Mouse (Mus musculus) lung, embryonic 14.5 days (tissue): ENCODE measurements at regions not wholly inside any gene's neighbourhood (a gene's known extent, or its start where the extent isn't known, plus 50 kb on each side); places are given as distances from the start of the nearest gene placed in this dataset.
A peak's percentile ranks its signal among the peaks of the same experiment; 100 is the strongest.

Source experiments
- ATAC-seq: fragments of 200-750 bp; cut with Nextera tagmentation; 2 replicates; pipeline ENCODE4 v1.8.0; 2017; ENCODE audit warnings: mild to moderate bottlenecking, moderate TSS enrichment, moderate library complexity; ENCODE audit not compliant: insufficient read depth
- DNase-seq: peaks from one replicate; pipeline ENCODE4 v3.0.0-alpha.2; 2015
- H3K27ac ChIP-seq: fragments of 300-500 bp; sonication (generic); 2 replicates; pipeline ENCODE4 v1.5.1; 2014; ENCODE audit warnings: low read depth, mild to moderate bottlenecking, moderate library complexity
- H3K27me3 ChIP-seq: fragments of 300-500 bp; sonication (generic); 2 replicates; pipeline ENCODE4 v1.6.1; 2014; ENCODE audit warnings: low read length, control low read depth; ENCODE audit not compliant: insufficient read depth
- H3K36me3 ChIP-seq: fragments of 300-500 bp; sonication (generic); 2 replicates; pipeline ENCODE4 v1.6.1; 2014; ENCODE audit warnings: control low read depth; ENCODE audit not compliant: insufficient read depth
- H3K4me1 ChIP-seq: fragments of 300-500 bp; sonication (generic); 2 replicates; pipeline ENCODE4 v1.6.1; 2014; ENCODE audit warnings: antibody characterized with exemption, control low read depth; ENCODE audit not compliant: insufficient read depth
- H3K4me2 ChIP-seq: fragments of 300-500 bp; sonication (generic); 2 replicates; pipeline ENCODE4 v1.6.1; 2014; ENCODE audit warnings: mild to moderate bottlenecking
- H3K4me3 ChIP-seq: fragments of 300-500 bp; sonication (generic); 2 replicates; pipeline ENCODE4 v1.5.1; 2014; ENCODE audit warnings: low read depth, low read length
- H3K9ac ChIP-seq: fragments of 300-500 bp; sonication (generic); 2 replicates; pipeline ENCODE4 v1.6.1; 2014
- H3K9me3 ChIP-seq: fragments of 300-500 bp; sonication (generic); 2 replicates; pipeline ENCODE4 v1.6.1; 2016; ENCODE audit warnings: low read depth, low read length, control low read depth
- CTCF ChIP-seq: IDR thresholded peaks from 2 replicates; pipeline ENCODE4 v1.5.1; 2016; ENCODE audit warnings: antibody characterized with exemption, low read depth
- WGBS: fragments of 180-500 bp; shearing (Covaris S2); extraction: QIAGEN DNeasy Blood & Tissue Kit; methylation state at CpG from one replicate; pipeline ENCODE4 v1.1.7; 2014; 5-methylcytosine and 5-hydroxymethylcytosine counted together

DNA sequence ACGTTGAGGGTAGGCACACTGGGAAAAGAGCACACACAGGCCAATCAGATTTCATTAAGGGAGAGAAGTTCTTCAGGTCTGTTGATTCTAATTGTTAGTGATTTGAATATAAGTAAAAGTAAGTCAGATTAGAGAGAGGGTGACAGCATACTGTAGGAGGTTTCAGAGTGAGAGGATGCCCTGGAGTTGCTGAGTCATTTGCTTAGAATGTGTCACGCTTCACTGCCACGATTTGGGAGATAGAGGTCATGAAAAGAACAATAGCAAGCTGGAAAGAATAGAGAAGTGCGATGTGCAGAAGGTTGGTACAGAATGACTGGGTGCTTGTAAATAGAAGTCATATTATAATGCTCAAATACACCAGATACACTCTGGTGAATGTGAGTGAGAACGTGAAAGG, 829.1 kb downstream of the Efnb2 start:
- DNase-seq (no peak), ATAC-seq (no peak)
- Histone ChIP-seq H3K4me3 (no peak overlapping the region), H3K27me3 (no peaks in the 10 kb centered on the region), H3K4me2 (no peak overlapping the region), H3K9ac (no peak overlapping the region), H3K36me3 (no peaks in the 10 kb centered on the region), H3K9me3 (no peaks in the 10 kb centered on the region), H3K27ac (no peak overlapping the region), H3K4me1 (no peaks in the 10 kb centered on the region)
- no peak for TF ChIP-seq CTCF
- WGBS: 83% methylated on average over 5 of the region's 5 CpGs

GRCm38 (mm10) chr8:7827811-7828210, 833.2 kb downstream of the Efnb2 start:
- no peak overlapping the region for H3K9ac ChIP-seq
- ATAC-seq: no peak
- H3K4me3 ChIP-seq: no peak overlapping the region
- no peaks in the 10 kb centered on the region for H3K9me3 ChIP-seq
- DNase-seq: no peak
- 73% methylated on average over 1 of the region's 1 CpGs for WGBS
- H3K4me2 ChIP-seq: no peak overlapping the region
- no peaks in the 10 kb centered on the region for H3K27me3 ChIP-seq
- no peak for TF ChIP-seq CTCF
- H3K27ac ChIP-seq: no peak overlapping the region
- no peaks in the 10 kb centered on the region for H3K36me3 ChIP-seq
- H3K4me1 ChIP-seq: no peaks in the 10 kb centered on the region

DNA sequence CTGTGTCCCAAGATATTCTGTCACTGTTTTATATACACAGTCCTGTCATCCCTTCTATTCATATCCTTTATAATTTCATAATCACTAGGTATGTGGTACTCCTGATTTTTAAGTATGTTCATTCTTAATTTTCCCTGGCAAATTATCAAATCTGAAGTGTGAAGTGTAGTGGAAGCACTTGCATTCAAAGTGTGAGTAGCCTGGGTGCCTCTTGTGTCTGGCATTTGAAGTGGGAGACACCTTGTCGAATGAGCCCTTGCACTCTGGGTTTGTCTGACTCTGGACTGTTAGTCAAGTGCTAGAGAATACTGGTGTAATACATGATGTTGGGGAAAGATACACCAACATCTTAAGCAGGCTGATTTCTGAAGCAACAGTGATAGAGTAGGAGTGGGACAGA, 852.6 kb downstream of the Efnb2 start:
- Histone ChIP-seq H3K27me3 (no peaks in the 10 kb centered on the region), H3K36me3 (no peaks in the 10 kb centered on the region), H3K9ac (no peak overlapping the region), H3K4me2 (no peak overlapping the region), H3K4me3 (no peak overlapping the region), H3K9me3 (no peaks in the 10 kb centered on the region), H3K27ac (no peak overlapping the region), H3K4me1 (no peaks in the 10 kb centered on the region)
- TF ChIP-seq CTCF: no peak
- WGBS: 57% methylated on average over 1 of the region's 1 CpGs
- no peak for ATAC-seq
- DNase-seq: peak; percentile 7

DNA sequence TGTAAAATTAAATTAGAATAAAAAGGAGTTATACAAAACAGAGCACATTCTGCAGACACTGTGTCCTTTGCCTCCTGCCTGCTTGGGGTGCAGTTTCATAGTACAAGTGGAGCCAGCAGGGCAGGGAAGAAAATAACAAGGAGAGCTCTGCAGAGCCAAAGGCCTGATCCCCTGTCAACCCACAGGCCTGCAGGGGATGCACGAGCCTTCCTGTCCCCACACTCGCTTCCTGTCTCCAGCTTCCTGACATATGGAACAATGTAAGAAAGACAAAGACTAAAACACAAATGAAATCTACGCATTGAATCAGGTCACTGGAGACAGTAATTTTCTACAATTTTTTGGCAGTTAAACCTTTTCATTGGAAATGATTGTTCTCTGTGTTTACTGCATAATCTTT, 861.8 kb downstream of the Efnb2 start:
- no peak overlapping the region for H3K27ac ChIP-seq

GRCm38 (mm10) chr8:7796156-7796555, 864.9 kb downstream of the Efnb2 start:
- H3K4me3 ChIP-seq: no peak overlapping the region
- H3K27me3 ChIP-seq: no peaks in the 10 kb centered on the region
- H3K4me1 ChIP-seq: no peaks in the 10 kb centered on the region
- H3K9ac ChIP-seq: no peak overlapping the region
- no peak overlapping the region for H3K27ac ChIP-seq
- DNase-seq (no peak), ATAC-seq (no peak)
- H3K4me2 ChIP-seq: no peak overlapping the region
- no peaks in the 10 kb centered on the region for H3K36me3 ChIP-seq
- TF ChIP-seq CTCF: no peak
- 68% methylated on average over 4 of the region's 4 CpGs for WGBS
- H3K9me3 ChIP-seq: no peaks in the 10 kb centered on the region

More for the DNA sequence above, 861.8 kb downstream of the Efnb2 start:
- Histone ChIP-seq H3K4me3 (no peak overlapping the region), H3K4me2 (no peak overlapping the region), H3K4me1 (no peaks in the 10 kb centered on the region), H3K9ac (no peak overlapping the region), H3K36me3 (no peaks in the 10 kb centered on the region), H3K27me3 (no peaks in the 10 kb centered on the region), H3K9me3 (no peaks in the 10 kb centered on the region)
- DNase-seq (peak; percentile 22), ATAC-seq (no peak)
- no peak for TF ChIP-seq CTCF
- WGBS: 57% methylated on average over 3 of the region's 3 CpGs

GRCm38 (mm10) chr8:7763820-7764219, 897.2 kb downstream of the Efnb2 start:
- Histone ChIP-seq H3K4me2 (no peak overlapping the region), H3K4me3 (no peak overlapping the region), H3K27ac (no peak overlapping the region), H3K9me3 (no peaks in the 10 kb centered on the region), H3K36me3 (no peaks in the 10 kb centered on the region), H3K4me1 (no peaks in the 10 kb centered on the region), H3K9ac (no peak overlapping the region), H3K27me3 (no peaks in the 10 kb centered on the region)
- 70% methylated on average over 3 of the region's 3 CpGs for WGBS
- ATAC-seq (no peak), DNase-seq (no peak)
- TF ChIP-seq CTCF: no peak

DNA sequence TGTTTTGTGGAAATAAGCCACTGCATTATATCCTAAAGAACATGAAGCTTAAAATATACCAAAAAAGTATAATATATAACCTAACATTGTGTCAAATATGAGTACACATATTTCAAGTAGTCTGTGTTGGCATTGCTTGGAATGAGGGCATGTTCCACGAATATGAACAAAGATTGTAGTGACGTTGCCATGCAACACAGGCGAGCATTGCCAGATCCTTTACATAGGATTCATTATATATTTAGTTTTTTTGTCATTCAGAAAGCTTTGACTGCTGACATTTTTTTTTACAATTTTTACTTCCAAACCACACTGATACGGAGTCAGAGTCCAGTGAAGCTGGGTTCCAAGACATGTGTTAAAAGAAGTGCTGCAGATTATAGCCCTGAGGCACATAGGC, 900.1 kb downstream of the Efnb2 start:
- 76% methylated on average over 4 of the region's 4 CpGs for WGBS
- Histone ChIP-seq H3K4me3 (no peak overlapping the region), H3K4me1 (no peaks in the 10 kb centered on the region), H3K27me3 (no peaks in the 10 kb centered on the region), H3K4me2 (no peak overlapping the region), H3K9ac (no peak overlapping the region), H3K9me3 (no peaks in the 10 kb centered on the region), H3K27ac (no peak overlapping the region), H3K36me3 (no peaks in the 10 kb centered on the region)
- ATAC-seq (no peak), DNase-seq (no peak)
- no peak for TF ChIP-seq CTCF

DNA sequence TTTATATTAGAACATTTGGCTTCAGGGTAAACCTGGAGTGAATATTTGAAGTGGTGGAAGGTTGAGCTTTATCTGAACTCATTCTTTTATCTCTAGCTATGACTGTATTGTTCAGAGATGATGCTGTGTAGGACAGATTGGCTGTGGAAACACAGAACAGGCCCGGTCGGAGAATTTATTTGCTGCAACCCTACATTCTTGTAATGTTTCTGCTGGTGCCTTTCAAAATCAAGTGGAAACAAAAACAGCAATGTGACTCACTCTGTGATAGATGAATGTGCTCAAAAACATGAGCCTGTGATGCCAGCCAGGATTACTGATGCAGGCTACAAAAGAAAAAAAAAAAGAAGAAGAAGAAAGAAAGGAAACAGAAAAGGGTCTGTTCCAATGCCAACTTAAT, 928.3 kb downstream of the Efnb2 start:
- Histone ChIP-seq H3K9ac (no peak overlapping the region), H3K4me3 (no peak overlapping the region), H3K27me3 (no peaks in the 10 kb centered on the region), H3K36me3 (no peaks in the 10 kb centered on the region), H3K27ac (no peak overlapping the region), H3K9me3 (no peaks in the 10 kb centered on the region), H3K4me2 (no peak overlapping the region), H3K4me1 (no peaks in the 10 kb centered on the region)
- DNase-seq (peak; percentile 39), ATAC-seq (peak; percentile 44; the same call in 1 of the 2 replicates)
- TF ChIP-seq CTCF: no peak
- 23% methylated on average over 2 of the region's 2 CpGs for WGBS
